Mouse (Mus musculus) embryonic stem cell, embryonic (primary cell): ENCODE measurements around the gene Tada1.

ENCODE experiments used
- CTCF ChIA-PET, 4 experiments: fragments of 300-600 bp in 2 of 4; fragments of 350-600 bp in 2 of 4; sonication (Branson Sonifier 250); formaldehyde crosslinking; loops; one replicate each; lab custom pipeline; 2022; ENCODE audit warnings: inconsistent platforms in 2 of 4; lab: Charles Lee
- POLR2A ChIA-PET, 4 experiments: fragments of 300-600 bp in 2 of 4; fragments of 350-600 bp in 2 of 4; sonication (Branson Sonifier 250); formaldehyde crosslinking; loops; one replicate each; lab custom pipeline; 2022; ENCODE audit warnings: antibody characterized with exemption in 4 of 4, inconsistent platforms in 1 of 4; lab: Charles Lee

Gene Tada1

GRCm38 (mm10) chr1:166378431-166379012 is 375 bp upstream of the Tada1 start:
- ChIA-PET CTCF (no interaction called here), POLR2A (interaction anchor here in 3 of 4 experiments (0.6 to 1.6 kb wide), 5 partner anchors 18 to 393 kb away, joined by 3 to 4 read pairs (median 3); partner anchors contain the start of gene Pou2f1 (in 1 of the 3))

- CTCF ChIA-PET = no interaction called here
- POLR2A ChIA-PET = interaction anchor here in 2 of 4 experiments (0.5 to 2.3 kb wide), 4 partner anchors 10 to 221 kb away, joined by 4 to 5 read pairs (median 4); no protein-coding TSS in a partner anchor
Observed at GRCm38 (mm10) chr1:166379630-166380231, 834 bp downstream of the Tada1 start.

GRCm38 (mm10) chr1:166381336-166381735 is 2.4 kb downstream of the Tada1 start:
- CTCF ChIA-PET = no interaction called here
- POLR2A ChIA-PET = interaction anchor here in 1 of 4 experiments (0.6 to 2.3 kb wide), 2 partner anchors 9 to 70 kb away, joined by 3 to 5 read pairs; no protein-coding TSS in a partner anchor

GRCm38 (mm10) chr1:166381821-166382220 is 2.9 kb downstream of the Tada1 start:
- ChIA-PET POLR2A (no interaction called here), CTCF (no interaction called here)

- CTCF ChIA-PET = interaction anchor here in 1 of 4 experiments (0.6 kb wide), 1 partner anchor 715 kb away, joined by 6 read pairs; no protein-coding TSS in a partner anchor
Observed at GRCm38 (mm10) chr1:166382626-166383025, 3.7 kb downstream of the Tada1 start.

GRCm38 (mm10) chr1:166384614-166385013 is 5.7 kb downstream of the Tada1 start:
- CTCF ChIA-PET = no interaction called here

More at GRCm38 (mm10) chr1:166382626-166383025, 3.7 kb downstream of the Tada1 start:
- POLR2A ChIA-PET = no interaction called here

GRCm38 (mm10) chr1:166385431-166385830 is 6.5 kb downstream of the Tada1 start:
- CTCF ChIA-PET = no interaction called here
- POLR2A ChIA-PET = no interaction called here

More at GRCm38 (mm10) chr1:166384614-166385013, 5.7 kb downstream of the Tada1 start:
- POLR2A ChIA-PET = no interaction called here

- ChIA-PET CTCF (no interaction called here), POLR2A (no interaction called here)
Observed at GRCm38 (mm10) chr1:166388511-166388910, 9.6 kb downstream of the Tada1 start.

- POLR2A ChIA-PET = interaction anchor here in 2 of 4 experiments (0.6 to 1.2 kb wide), 5 partner anchors 9 to 1036 kb away, joined by 3 to 5 read pairs (median 4); no protein-coding TSS in a partner anchor
Observed at GRCm38 (mm10) chr1:166389406-166390125, 10.7 kb downstream of the Tada1 start.

GRCm38 (mm10) chr1:166391671-166392070 is 12.8 kb downstream of the Tada1 start:
- POLR2A ChIA-PET = interaction anchor here in 1 of 4 experiments (0.6 kb wide), 1 partner anchor 604 kb away, joined by 3 read pairs; no protein-coding TSS in a partner anchor
- CTCF ChIA-PET = interaction anchor here in 1 of 4 experiments (0.7 kb wide), 1 partner anchor 1586 kb away, joined by 3 read pairs; no protein-coding TSS in a partner anchor

More at GRCm38 (mm10) chr1:166389406-166390125, 10.7 kb downstream of the Tada1 start:
- CTCF ChIA-PET = no interaction called here

GRCm38 (mm10) chr1:166394770-166395169 is 15.9 kb downstream of the Tada1 start:
- CTCF ChIA-PET = no interaction called here

GRCm38 (mm10) chr1:166395661-166396060 is 16.8 kb downstream of the Tada1 start:
- ChIA-PET CTCF (interaction anchor here in 1 of 4 experiments (0.6 kb wide), 1 partner anchor 117 kb away, joined by 3 read pairs; no protein-coding TSS in a partner anchor), POLR2A (interaction anchor here in 1 of 4 experiments (0.6 kb wide), 1 partner anchor 13 kb away, joined by 3 read pairs; no protein-coding TSS in a partner anchor)

More at GRCm38 (mm10) chr1:166394770-166395169, 15.9 kb downstream of the Tada1 start:
- POLR2A ChIA-PET = interaction anchor here in 1 of 4 experiments (1.1 kb wide), 1 partner anchor 15 kb away, joined by 4 read pairs; no protein-coding TSS in a partner anchor

- ChIA-PET POLR2A (no interaction called here), CTCF (no interaction called here)
Observed at GRCm38 (mm10) chr1:166396381-166396780, 17.5 kb downstream of the Tada1 start.

GRCm38 (mm10) chr1:166401455-166401854 is 22.6 kb downstream of the Tada1 start:
- ChIA-PET CTCF (no interaction called here), POLR2A (no interaction called here)

- CTCF ChIA-PET = no interaction called here
- POLR2A ChIA-PET = no interaction called here
Observed at GRCm38 (mm10) chr1:166402003-166402402, 23.1 kb downstream of the Tada1 start.

- POLR2A ChIA-PET = interaction anchor here in 2 of 4 experiments (0.6 to 0.7 kb wide), 2 partner anchors 365 to 637 kb away, joined by 4 read pairs; no protein-coding TSS in a partner anchor
- CTCF ChIA-PET = no interaction called here
Observed at GRCm38 (mm10) chr1:166403846-166404245, 24.9 kb downstream of the Tada1 start.

- POLR2A ChIA-PET = interaction anchor here in 2 of 4 experiments (0.5 to 0.7 kb wide), 4 partner anchors 14 to 807 kb away, joined by 3 to 4 read pairs (median 3); partner anchors contain the start of gene Mael (in 1 of the 2)
Observed at GRCm38 (mm10) chr1:166409177-166409700, 30.3 kb downstream of the Tada1 start.

GRCm38 (mm10) chr1:166409701-166410220 is 30.9 kb downstream of the Tada1 start, which contains the start of gene Pogk:
Pogk (minus strand) TSS chr1:166409863.
- ChIA-PET CTCF (interaction anchor here in 1 of 4 experiments (0.6 kb wide), 1 partner anchor 633 kb away, joined by 7 read pairs; no protein-coding TSS in a partner anchor), POLR2A (no interaction called here)

More at GRCm38 (mm10) chr1:166409177-166409700, 30.3 kb downstream of the Tada1 start:
- CTCF ChIA-PET = interaction anchor here in 1 of 4 experiments (0.6 kb wide), 1 partner anchor 633 kb away, joined by 7 read pairs; no protein-coding TSS in a partner anchor
